Mouse (Mus musculus): ENCODE data around the gene Ust.
A peak's percentile ranks its signal among the peaks of the same experiment; 100 is the strongest.
"Not testable (repeated sequence)": the region's sequence is repeated elsewhere in the genome, so short reads cannot be mapped to it uniquely, and the experiment has no call there.

Ust gene

GRCm38 (mm10) chr10:8518141-8519013 lies at the start of gene Ust:
Gene Ust, minus strand, starts transcription at chr10:8518825.
- DNase-seq: peak; percentile 73 to 77

GRCm38 (mm10) chr10:8561366-8561765 lies 42.7 kb upstream of the Ust start:
- DNase-seq: peak in 1 of 2 experiments; percentile 8

GRCm38 (mm10) chr10:8559566-8559965 lies 40.9 kb upstream of the Ust start:
- not testable (repeated sequence) for DNase-seq

- not testable (repeated sequence) for DNase-seq
Observed at GRCm38 (mm10) chr10:8552239-8552638, 33.6 kb upstream of the Ust start.

- DNase-seq: not testable (repeated sequence)
Observed at GRCm38 (mm10) chr10:8551601-8552000, 33.0 kb upstream of the Ust start.

- DNase-seq: no peak
Observed at GRCm38 (mm10) chr10:8541514-8541913, 22.9 kb upstream of the Ust start.

GRCm38 (mm10) chr10:8535445-8535844 lies 16.8 kb upstream of the Ust start:
- no peak for DNase-seq

GRCm38 (mm10) chr10:8531651-8532050 lies 13.0 kb upstream of the Ust start:
- no peak for DNase-seq

- no peak for DNase-seq
Observed at GRCm38 (mm10) chr10:8530505-8531051, 12.0 kb upstream of the Ust start.

- DNase-seq: peak in 1 of 2 experiments; percentile 26
Observed at GRCm38 (mm10) chr10:8529173-8529572, 10.5 kb upstream of the Ust start.

GRCm38 (mm10) chr10:8525354-8525753 lies 6.7 kb upstream of the Ust start:
- DNase-seq: no peak

GRCm38 (mm10) chr10:8521536-8521935 lies 2.9 kb upstream of the Ust start:
- DNase-seq: no peak

- no peak for DNase-seq
Observed at GRCm38 (mm10) chr10:8520766-8521395, 2.3 kb upstream of the Ust start.

GRCm38 (mm10) chr10:8519014-8519491 lies 428 bp upstream of the Ust start:
- DNase-seq: no peak

- peak in 1 of 2 experiments; percentile 8 for DNase-seq
Observed at GRCm38 (mm10) chr10:8517591-8518140, 959 bp downstream of the Ust start.

- no peak for DNase-seq
Observed at GRCm38 (mm10) chr10:8516916-8517524, 1.6 kb downstream of the Ust start.

GRCm38 (mm10) chr10:8513690-8514089 lies 4.9 kb downstream of the Ust start:
- DNase-seq: no peak

- DNase-seq: no peak
Observed at GRCm38 (mm10) chr10:8512222-8512621, 6.4 kb downstream of the Ust start.

GRCm38 (mm10) chr10:8511760-8512159 lies 6.9 kb downstream of the Ust start:
- DNase-seq: no peak

- DNase-seq: no peak
Observed at GRCm38 (mm10) chr10:8506247-8506573, 12.4 kb downstream of the Ust start.

- DNase-seq: no peak
Observed at GRCm38 (mm10) chr10:8505346-8506246, 13.0 kb downstream of the Ust start.

GRCm38 (mm10) chr10:8504832-8505231 lies 13.8 kb downstream of the Ust start:
- peak in 1 of 2 experiments; percentile 12 for DNase-seq
